Mouse (Mus musculus) kidney, postnatal 36 days (tissue): ENCODE results near the gene Parp14.
"Not testable (repeated sequence)": the region's sequence is repeated elsewhere in the genome, so short reads cannot be mapped to it uniquely, and the experiment has no call there.

Experiments used
- DNase-seq, 2 experiments: peaks; one replicate each; pipeline ENCODE4 v3.0.0; 2021 to 2022; ENCODE audit warnings: mixed read lengths in 2 of 2

The Parp14 gene

GRCm38 (mm10) chr16:35871048-35871851 is at the start of gene Parp14:
Gene Parp14, minus strand, starts transcription at chr16:35871544.
- peak; percentile 47 to 67 for DNase-seq

GRCm38 (mm10) chr16:35918721-35919543 is 47.6 kb upstream of the Parp14 start:
- DNase-seq, result no peak

- peak; percentile 49 to 58 for DNase-seq
Measured at GRCm38 (mm10) chr16:35914301-35914700, 43.0 kb upstream of the Parp14 start.

GRCm38 (mm10) chr16:35913526-35913925 is 42.2 kb upstream of the Parp14 start:
- peak; percentile 14 to 60 for DNase-seq

GRCm38 (mm10) chr16:35911449-35911848 is 40.1 kb upstream of the Parp14 start:
- DNase-seq, result no peak

- peak; percentile 41 to 71 for DNase-seq
Measured at GRCm38 (mm10) chr16:35907432-35908201, 36.3 kb upstream of the Parp14 start.

- DNase-seq, result peak; percentile 74 to 82
Measured at GRCm38 (mm10) chr16:35906887-35907286, 35.5 kb upstream of the Parp14 start.

GRCm38 (mm10) chr16:35905819-35906485 is 34.6 kb upstream of the Parp14 start:
- peak in 1 of 2 experiments; percentile 34 for DNase-seq

GRCm38 (mm10) chr16:35905355-35905754 is 34.0 kb upstream of the Parp14 start:
- no peak for DNase-seq

- DNase-seq, result no peak
Measured at GRCm38 (mm10) chr16:35904121-35904736, 32.9 kb upstream of the Parp14 start.

GRCm38 (mm10) chr16:35903014-35903640 is 31.8 kb upstream of the Parp14 start:
- no peak for DNase-seq

- DNase-seq, result no peak
Measured at GRCm38 (mm10) chr16:35900541-35900940, 29.2 kb upstream of the Parp14 start.

GRCm38 (mm10) chr16:35894997-35895396 is 23.7 kb upstream of the Parp14 start:
- DNase-seq, result no peak

GRCm38 (mm10) chr16:35891603-35892002 is 20.3 kb upstream of the Parp14 start:
- DNase-seq, result not testable (repeated sequence)

GRCm38 (mm10) chr16:35890645-35891044 is 19.3 kb upstream of the Parp14 start:
- DNase-seq, result no peak

- DNase-seq, result no peak
Measured at GRCm38 (mm10) chr16:35888910-35889309, 17.6 kb upstream of the Parp14 start.

GRCm38 (mm10) chr16:35888174-35888573 is 16.8 kb upstream of the Parp14 start:
- DNase-seq, result no peak

GRCm38 (mm10) chr16:35874416-35874815 is 3.1 kb upstream of the Parp14 start:
- DNase-seq, result peak; percentile 70 to 90

GRCm38 (mm10) chr16:35872410-35873006 is 1.2 kb upstream of the Parp14 start:
- no peak for DNase-seq

- peak in 1 of 2 experiments; percentile 11 for DNase-seq
Measured at GRCm38 (mm10) chr16:35871898-35872297, 554 bp upstream of the Parp14 start.

- DNase-seq, result no peak
Measured at GRCm38 (mm10) chr16:35870581-35871047, 730 bp downstream of the Parp14 start.
